Mouse (Mus musculus) stomach, postnatal 0 days (tissue): ENCODE data around the gene Gramd4. TPM values are rescaled to one million over a fixed set of nuclear protein-coding genes. Genes with fewer than 3 reads are reported as not detected.

ENCODE experiments used
- ATAC-seq: fragments of 200-750 bp; cut with Nextera tagmentation; 2 replicates; pipeline ENCODE4 v1.8.0; 2017; ENCODE audit not compliant: low FRiP score, low TSS enrichment
- DNase-seq: peaks from one replicate; pipeline ENCODE4 v3.0.0-alpha.2; 2016; ENCODE audit warnings: low spot score
- H3K27ac ChIP-seq: fragments of 300-500 bp; sonication (generic); replicated peaks from 2 replicates; pipeline ENCODE4 v1.5.1; 2014; ENCODE audit warnings: mild to moderate bottlenecking, control low read depth
- H3K27me3 ChIP-seq: fragments of 300-500 bp; sonication (generic); 2 replicates; pipeline ENCODE4 v1.6.1; 2014; ENCODE audit warnings: low read length; ENCODE audit not compliant: control insufficient read depth, insufficient read depth
- H3K36me3 ChIP-seq: fragments of 300-500 bp; sonication (generic); 2 replicates; pipeline ENCODE4 v1.6.1; 2014; ENCODE audit warnings: low read length, mixed read lengths; ENCODE audit not compliant: control insufficient read depth, insufficient read depth
- H3K4me1 ChIP-seq: fragments of 300-500 bp; sonication (generic); replicated peaks from 2 replicates; pipeline ENCODE4 v1.6.1; 2014; ENCODE audit warnings: antibody characterized with exemption; ENCODE audit not compliant: control insufficient read depth, insufficient read depth
- H3K4me2 ChIP-seq: fragments of 300-500 bp; sonication (generic); replicated peaks from 2 replicates; pipeline ENCODE4 v1.6.1; 2014; ENCODE audit warnings: low read depth, mild to moderate bottlenecking, control low read depth, moderate library complexity
- H3K4me3 ChIP-seq: fragments of 300-500 bp; sonication (generic); 2 replicates; pipeline ENCODE4 v1.5.1; 2014; ENCODE audit warnings: low read depth, low read length, control low read depth
- H3K9ac ChIP-seq: fragments of 300-500 bp; sonication (generic); 2 replicates; pipeline ENCODE4 v1.6.1; 2014; ENCODE audit warnings: mild to moderate bottlenecking, low read length, control low read depth, mixed read lengths
- H3K9me3 ChIP-seq: fragments of 300-500 bp; sonication (generic); 2 replicates; pipeline ENCODE4 v1.6.1; 2016; ENCODE audit warnings: low read length; ENCODE audit not compliant: control insufficient read depth
- CTCF ChIP-seq: IDR thresholded peaks from 2 replicates; pipeline ENCODE4 v1.5.1; 2016; ENCODE audit warnings: antibody characterized with exemption, low read depth, mild to moderate bottlenecking, moderate library complexity
- EP300 ChIP-seq: optimal IDR thresholded peaks from 2 replicates; pipeline ENCODE3; 2016; ENCODE audit warnings: antibody characterized with exemption
- WGBS: fragments of 180-500 bp; shearing (Covaris S2); extraction: QIAGEN DNeasy Blood & Tissue Kit; methylation state at CpG from one replicate; pipeline ENCODE4 v1.1.7; 2014; 5-methylcytosine and 5-hydroxymethylcytosine counted together
- polyA plus RNA-seq: library from polyadenylated mRNA; unstranded; fragments of >200 nt; fragmentation: Nextera tagmentation; extraction: Ambion mirVana; gene quantifications from 2 replicates; pipeline ENCODE4 v1.2.1, GENCODE M21; 2015

Gramd4 gene
- polyA plus RNA-seq, 1 experiment from 2014 or later, result 11.1 TPM

DNA sequence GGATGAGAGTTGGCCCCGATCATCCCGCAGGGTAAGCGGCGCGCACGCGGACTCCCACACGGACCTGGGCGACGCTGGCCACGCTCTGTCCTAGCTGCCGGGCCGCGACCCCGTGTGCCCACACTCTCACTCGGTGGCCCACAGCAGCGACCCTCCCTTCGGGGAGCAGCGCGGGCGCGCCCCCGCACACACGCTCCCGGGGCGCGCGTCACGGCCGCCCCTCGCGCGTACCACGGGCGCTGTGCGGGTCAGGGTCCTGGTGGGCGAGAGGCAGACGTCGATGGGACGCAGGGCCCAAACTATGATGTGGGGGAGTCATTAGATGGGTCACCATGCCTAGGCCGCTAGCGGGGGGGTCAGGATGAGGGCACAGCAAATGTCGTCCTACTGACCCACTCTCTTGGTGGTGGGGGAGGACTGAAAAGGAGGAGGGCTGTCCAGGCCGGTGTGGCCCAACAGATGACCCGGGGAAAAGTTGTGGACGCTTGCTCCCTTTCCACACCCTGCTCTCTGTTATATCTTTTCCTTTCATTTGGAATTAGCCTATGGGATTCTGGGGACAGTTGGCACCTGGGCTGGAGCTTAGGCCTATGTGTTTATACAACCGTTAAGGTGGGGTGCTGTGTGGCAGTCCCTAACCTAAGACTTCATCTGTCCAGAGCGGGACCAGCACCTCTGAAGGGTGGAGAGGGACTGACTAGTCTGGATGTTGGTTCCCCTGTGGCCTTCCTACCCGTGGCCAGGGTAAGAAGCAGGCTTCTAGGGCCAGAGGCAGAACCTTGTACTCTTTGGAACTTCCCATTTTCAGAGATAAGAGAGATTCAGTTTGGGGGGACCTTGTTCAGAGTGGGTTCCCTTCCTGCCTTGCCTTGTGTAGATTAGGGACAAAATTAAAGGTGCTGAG lies 1.7 kb downstream of the Gramd4 start:
- 4% methylated on average over 36 of the region's 49 CpGs for WGBS
- H3K9me3 ChIP-seq, result no peaks in the 10 kb centered on the region

DNA sequence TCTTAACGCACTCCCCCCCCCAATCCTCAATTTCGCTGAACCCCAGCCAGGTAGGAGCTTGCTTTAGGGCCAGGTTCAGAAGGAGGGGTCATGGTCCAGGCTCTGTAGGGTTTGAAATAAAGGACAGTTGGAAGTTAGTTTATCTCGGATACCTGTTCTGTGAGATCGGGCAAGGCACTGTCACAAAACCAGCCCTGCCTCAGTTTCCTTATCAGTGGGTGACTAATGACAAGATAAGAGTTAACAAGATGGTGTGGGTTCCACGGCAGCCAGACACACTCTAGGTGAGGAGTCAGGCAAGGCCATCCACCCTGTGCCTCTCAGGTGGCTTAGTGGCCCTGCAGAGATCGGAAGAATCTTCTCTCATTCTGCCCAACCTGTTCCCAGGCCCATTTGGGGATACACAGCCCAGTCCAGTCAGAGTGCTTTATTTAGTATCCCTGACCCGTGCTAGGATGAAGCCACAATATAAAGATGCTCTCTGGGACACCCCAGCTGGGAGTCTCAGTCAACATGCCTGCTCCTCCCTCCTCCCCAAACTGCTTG lies 2.4 kb downstream of the Gramd4 start:
- Histone ChIP-seq H3K9ac (peak overlapping the region; percentile 31; the same call in 1 of the 2 replicates), H3K9me3 (no peaks in the 10 kb centered on the region)
- ATAC-seq, result no peak

More for the DNA sequence above, 1.7 kb downstream of the Gramd4 start:
- Histone ChIP-seq H3K4me1 (peaks cover 9% of the 10 kb centered on the region; the same call in 1 of the 2 replicates), H3K4me3 (peak overlapping the region; percentile 82), H3K27ac (peak overlapping the region; percentile 87), H3K9ac (peak overlapping the region; percentile 92), H3K27me3 (no peaks in the 10 kb centered on the region), H3K4me2 (peak overlapping the region; percentile 98), H3K36me3 (no peaks in the 10 kb centered on the region; the same call in 1 of the 2 replicates)
- DNase-seq (no peak), ATAC-seq (peak; percentile 28)
- TF ChIP-seq CTCF, result no peak
- no peak for TF ChIP-seq EP300

DNA sequence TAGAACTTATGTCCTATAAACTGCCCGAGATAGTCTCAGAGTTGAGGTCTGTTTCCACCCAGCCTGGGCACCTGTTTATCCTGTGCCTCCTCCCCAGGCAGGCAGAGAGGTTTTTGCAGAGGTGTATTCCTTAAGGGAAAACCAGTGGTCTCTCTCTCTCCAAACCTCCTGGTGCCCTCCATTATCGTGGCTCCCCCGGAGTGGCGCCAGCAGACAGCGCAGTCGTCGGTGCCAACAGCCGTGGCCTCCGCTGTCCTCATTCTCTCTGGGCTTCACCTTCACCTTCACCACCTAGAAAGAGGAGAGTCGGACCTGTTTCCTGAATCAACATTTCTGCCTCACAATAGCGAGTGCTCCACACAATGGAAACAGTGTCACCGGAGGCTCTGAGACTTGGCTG lies 3.1 kb downstream of the Gramd4 start:
- H3K27me3 ChIP-seq, result no peaks in the 10 kb centered on the region
- H3K4me1 ChIP-seq, result peaks cover 9% of the 10 kb centered on the region; the same call in 1 of the 2 replicates
- peak overlapping the region; percentile 98; the same call in 1 of the 2 replicates for H3K4me2 ChIP-seq
- TF ChIP-seq EP300, result no peak
- no peak for TF ChIP-seq CTCF
- DNase-seq, result no peak
- WGBS, result 65% methylated on average over 12 of the region's 12 CpGs
- no peak for ATAC-seq
- H3K9me3 ChIP-seq, result no peaks in the 10 kb centered on the region
- H3K36me3 ChIP-seq, result no peaks in the 10 kb centered on the region
- H3K4me3 ChIP-seq, result peak overlapping the region; percentile 12; the same call in 1 of the 2 replicates
- no peak overlapping the region; the same call in 1 of the 2 replicates for H3K9ac ChIP-seq
- peak overlapping the region; percentile 18; the same call in 1 of the 2 replicates for H3K27ac ChIP-seq

More for the DNA sequence above, 2.4 kb downstream of the Gramd4 start:
- Histone ChIP-seq H3K4me2 (peak overlapping the region; percentile 98), H3K27ac (peak overlapping the region; percentile 18; the same call in 1 of the 2 replicates), H3K36me3 (no peaks in the 10 kb centered on the region), H3K4me3 (peak overlapping the region; percentile 82; the same call in 1 of the 2 replicates), H3K4me1 (peaks cover 9% of the 10 kb centered on the region; the same call in 1 of the 2 replicates), H3K27me3 (no peaks in the 10 kb centered on the region)
- WGBS, result 66% methylated on average over 7 of the region's 7 CpGs
- TF ChIP-seq CTCF, result no peak
- no peak for TF ChIP-seq EP300
- DNase-seq, result no peak

- Histone ChIP-seq H3K9me3 (no peaks in the 10 kb centered on the region), H3K4me1 (peaks cover 9% of the 10 kb centered on the region; the same call in 1 of the 2 replicates), H3K27ac (peak overlapping the region; percentile 73), H3K4me3 (no peak overlapping the region), H3K9ac (no peak overlapping the region), H3K4me2 (peak overlapping the region; percentile 98; the same call in 1 of the 2 replicates), H3K27me3 (no peaks in the 10 kb centered on the region), H3K36me3 (no peaks in the 10 kb centered on the region)
- WGBS, result 81% methylated on average over 7 of the region's 7 CpGs
- DNase-seq, result no peak
- TF ChIP-seq EP300 (no peak), CTCF (no peak)
- ATAC-seq, result no peak
Measured at GRCm38 (mm10) chr15:86061221-86061620, 3.7 kb downstream of the Gramd4 start.

DNA sequence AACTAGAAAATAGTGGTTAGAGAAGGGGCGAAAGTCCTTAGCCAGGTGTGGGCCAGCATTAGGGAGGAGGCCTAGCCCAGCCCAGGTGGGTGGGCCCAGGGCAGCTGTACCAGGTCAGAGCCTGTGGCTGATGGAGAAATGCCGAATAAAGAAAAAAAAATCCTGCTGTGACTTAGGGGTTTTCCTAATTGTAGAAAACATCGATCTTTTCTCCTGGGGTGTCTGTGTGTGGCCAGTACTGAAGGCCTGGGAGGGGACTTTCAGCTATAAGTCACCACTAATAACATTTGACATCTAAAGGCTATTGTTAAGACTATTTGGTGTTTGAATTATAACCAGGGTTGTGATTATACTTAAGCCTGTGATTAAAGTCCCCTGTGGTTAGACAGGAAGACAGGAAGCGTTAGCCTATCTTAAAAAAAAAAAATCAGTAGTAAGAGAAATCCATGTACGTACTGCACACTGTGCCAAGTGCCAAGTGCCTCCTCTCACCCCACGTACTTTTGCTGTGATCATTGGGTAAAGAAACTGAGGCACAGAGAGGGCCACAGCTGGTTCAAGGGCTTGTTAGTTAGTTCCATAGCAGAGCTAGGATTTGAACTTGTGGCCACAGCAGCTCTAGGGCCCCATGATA lies 4.5 kb downstream of the Gramd4 start:
- no peaks in the 10 kb centered on the region for H3K27me3 ChIP-seq
- no peak overlapping the region for H3K4me3 ChIP-seq
- H3K4me2 ChIP-seq, result no peak overlapping the region
- ATAC-seq, result no peak
- H3K4me1 ChIP-seq, result peaks cover 12% of the 10 kb centered on the region; the same call in 1 of the 2 replicates
- no peaks in the 10 kb centered on the region for H3K36me3 ChIP-seq
- no peaks in the 10 kb centered on the region for H3K9me3 ChIP-seq
- TF ChIP-seq CTCF (no peak), EP300 (no peak)
- 40% methylated on average over 6 of the region's 6 CpGs for whole genome bisulfite sequencing
- H3K9ac ChIP-seq, result no peak overlapping the region
- peak overlapping the region; percentile 40; the same call in 1 of the 2 replicates for H3K27ac ChIP-seq
- DNase-seq, result no peak
